Mouse (Mus musculus) embryo, embryonic 9.5 days (tissue): ENCODE measurements around the gene Mocs1.

ENCODE experiments used
- DNase-seq: peaks from one replicate; pipeline ENCODE4 v3.0.0-alpha.2; 2017; ENCODE audit errors: extremely low spot score

Mocs1 gene

DNA sequence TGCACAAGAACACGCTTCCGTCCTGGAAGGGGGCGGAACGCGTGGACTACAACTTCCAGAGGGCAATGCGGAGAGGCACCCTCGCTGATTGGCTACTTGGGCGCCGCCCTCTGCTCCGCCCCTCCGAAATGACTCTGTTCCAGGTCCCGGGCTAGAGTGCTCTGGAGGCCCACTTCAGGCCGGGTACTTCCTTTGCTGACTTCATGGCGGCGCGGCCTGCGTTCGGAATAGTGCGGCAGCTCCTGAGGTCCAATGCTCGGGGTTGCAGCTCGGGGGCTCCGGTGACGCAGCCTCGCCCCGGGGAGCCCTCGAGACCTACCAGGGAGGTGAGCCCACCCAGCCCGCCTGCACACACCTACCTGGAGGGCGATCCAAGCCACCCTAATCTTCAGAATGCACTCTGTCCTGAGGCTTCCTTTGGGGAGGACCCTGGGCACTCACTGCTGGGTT, at the start of gene Mocs1:
Gene Mocs1, plus strand, starts transcription at position 124 of the 450 bp plus-strand sequence.
- DNase-seq: peak; percentile 89

DNA sequence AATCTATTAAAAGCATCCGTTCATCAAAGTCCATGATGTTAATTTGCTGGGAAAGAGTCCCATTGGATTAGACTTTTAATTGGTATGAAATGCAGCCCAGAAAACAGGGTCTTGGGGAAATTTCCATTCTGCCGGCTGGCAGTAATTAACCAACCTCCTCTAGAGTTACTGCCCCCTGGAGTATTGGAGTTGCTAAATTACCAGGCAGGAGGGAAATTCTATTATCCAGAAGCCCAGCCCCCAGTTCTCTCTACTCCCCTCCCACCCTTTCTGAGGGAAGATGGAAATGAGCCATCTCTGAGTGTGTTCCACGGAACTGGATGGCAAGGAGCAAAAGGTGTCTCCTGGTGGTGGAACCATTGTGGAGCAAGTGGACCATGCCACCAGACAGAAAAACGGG, 48.5 kb upstream of the Mocs1 start:
- no peak for DNase-seq

DNA sequence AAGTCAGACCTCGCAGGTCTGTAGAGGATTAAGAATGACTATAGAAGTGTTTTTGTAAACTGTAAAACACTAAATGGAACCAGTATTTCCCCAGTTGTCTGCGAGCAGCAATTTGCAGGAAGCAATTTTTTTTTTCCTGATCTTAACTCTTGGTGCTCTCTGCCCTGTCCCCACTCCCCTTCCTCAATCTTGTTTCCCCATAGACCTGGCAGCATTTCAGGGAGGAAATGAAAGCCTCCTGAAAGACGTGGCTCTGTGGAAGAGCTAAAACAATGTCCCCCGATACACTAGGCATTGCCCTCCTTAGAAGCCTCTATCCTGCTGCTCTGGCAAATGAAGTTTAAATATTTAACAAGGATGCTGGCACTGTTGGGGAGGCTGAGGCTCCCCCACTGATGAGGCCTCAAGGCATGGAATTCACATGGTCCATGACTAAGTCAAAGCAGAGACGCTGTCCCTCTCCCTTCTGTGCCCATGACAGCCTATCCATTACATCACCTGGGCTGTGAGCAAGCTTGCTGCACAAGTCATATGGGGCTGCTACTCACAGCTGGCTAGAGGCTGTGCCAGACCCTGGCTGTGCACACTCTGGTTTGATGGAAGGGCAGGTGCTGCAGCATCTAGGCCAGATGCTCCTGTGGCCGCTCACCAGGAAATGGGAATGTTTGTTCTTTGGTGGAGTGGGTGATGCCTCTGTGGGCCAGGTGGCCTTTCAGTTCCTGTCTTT, 43.8 kb upstream of the Mocs1 start:
- no peak for DNase-seq

DNA sequence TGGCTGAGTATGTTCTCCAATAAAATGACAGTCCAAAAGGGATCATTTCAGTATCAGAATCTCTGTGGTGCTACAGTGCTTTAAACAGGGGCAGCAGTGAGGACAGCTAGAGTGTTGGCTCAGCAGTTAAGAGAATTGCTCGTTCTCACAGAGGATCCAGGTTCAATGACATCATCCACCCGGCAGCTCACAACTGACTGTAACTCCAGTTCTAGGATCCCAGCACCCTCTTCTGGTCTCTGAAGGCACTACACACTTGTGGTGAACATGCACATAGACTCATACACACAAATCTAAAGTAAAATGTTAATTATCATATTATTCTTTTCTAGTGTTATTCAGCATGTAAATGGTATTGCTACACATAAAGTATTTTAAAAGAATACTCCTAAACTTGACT, 40.4 kb upstream of the Mocs1 start:
- no peak for DNase-seq

GRCm38 (mm10) chr17:49392751-49393150, 35.4 kb upstream of the Mocs1 start:
- DNase-seq: no peak

DNA sequence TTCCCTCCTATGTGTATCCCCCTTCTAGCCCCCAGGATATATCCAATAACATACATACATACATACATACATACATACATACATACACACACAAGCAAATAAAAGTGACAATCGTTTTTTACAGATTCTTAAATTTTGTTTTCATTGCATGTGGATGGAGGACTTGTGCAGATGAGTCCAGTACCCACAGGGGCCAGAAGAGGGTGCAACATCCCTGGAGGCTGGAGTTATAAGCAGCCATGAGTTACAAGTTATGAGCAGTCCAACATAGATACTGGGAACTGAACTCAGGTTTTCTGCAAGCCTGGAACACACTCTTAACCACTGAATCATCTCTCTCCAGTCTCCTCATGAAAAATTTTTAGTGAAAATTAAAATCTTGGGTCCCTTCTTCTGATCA, 33.3 kb upstream of the Mocs1 start:
- no peak for DNase-seq

DNA sequence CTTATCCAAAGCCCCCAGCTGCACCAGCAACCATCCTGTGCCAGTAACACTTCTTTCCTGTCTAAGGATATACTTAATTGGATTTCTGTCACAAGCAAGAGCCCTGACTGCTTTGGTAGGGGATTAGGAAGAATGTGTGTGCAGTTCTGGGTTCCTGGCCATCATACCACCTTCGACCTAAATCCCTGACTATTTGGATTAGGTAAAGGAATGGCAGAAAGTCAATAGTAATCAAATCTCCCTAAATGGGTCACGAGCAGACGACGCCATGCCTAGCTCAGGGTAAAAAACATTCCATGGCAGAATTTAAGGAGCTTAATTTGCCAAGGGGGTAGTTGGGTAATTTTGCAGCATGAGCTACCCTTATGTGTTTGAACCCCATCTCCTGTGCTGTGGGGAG, 28.6 kb upstream of the Mocs1 start:
- no peak for DNase-seq

GRCm38 (mm10) chr17:49400130-49400529, 28.0 kb upstream of the Mocs1 start:
- peak; percentile 72 for DNase-seq

GRCm38 (mm10) chr17:49403151-49403550, 25.0 kb upstream of the Mocs1 start:
- no peak for DNase-seq

GRCm38 (mm10) chr17:49405927-49406326, 22.2 kb upstream of the Mocs1 start:
- DNase-seq: no peak

- DNase-seq: no peak
These were observed 15.2 kb upstream of the Mocs1 start for GRCm38 (mm10) chr17:49412974-49413373.

DNA sequence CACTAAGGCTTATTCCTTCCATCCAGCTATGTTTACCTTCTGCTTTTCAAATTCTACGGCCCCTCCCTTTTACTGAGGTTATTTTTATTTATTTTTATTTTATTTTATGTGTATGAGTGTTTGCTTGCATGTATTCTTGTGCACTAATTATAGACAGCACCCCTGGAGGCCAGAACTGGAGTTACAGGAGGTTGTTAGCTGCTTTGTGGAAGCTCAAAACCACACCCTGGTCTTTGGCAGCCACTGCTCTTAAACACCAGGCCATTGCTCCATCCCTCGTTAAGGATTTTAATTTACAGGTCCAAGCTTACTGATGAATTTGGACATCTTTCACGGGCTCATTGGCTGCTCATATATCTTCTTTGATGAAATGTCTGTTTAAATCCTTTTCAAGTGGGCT, 14.6 kb upstream of the Mocs1 start:
- DNase-seq: no peak

GRCm38 (mm10) chr17:49416228-49416627, 11.9 kb upstream of the Mocs1 start:
- no peak for DNase-seq

DNA sequence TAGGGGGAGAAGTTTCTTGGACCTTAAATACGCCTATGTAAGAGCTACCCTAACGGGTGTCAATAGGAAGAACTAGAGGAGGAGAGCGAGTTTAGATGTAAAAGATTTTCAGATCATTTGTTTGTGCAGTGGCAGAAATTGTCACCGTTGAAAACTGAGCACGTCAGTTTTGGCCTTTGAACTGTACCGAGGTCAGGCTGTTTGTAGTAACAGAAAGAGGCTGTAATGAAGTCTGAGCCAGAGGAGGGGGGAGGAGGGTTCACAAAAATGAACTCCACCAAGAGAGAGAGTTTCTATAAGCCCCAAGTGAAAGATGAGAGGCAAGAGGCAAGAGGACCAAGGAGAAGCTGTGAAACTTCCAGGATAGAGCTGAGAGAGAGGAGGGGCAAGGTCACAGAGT, 8.3 kb upstream of the Mocs1 start:
- DNase-seq: no peak

DNA sequence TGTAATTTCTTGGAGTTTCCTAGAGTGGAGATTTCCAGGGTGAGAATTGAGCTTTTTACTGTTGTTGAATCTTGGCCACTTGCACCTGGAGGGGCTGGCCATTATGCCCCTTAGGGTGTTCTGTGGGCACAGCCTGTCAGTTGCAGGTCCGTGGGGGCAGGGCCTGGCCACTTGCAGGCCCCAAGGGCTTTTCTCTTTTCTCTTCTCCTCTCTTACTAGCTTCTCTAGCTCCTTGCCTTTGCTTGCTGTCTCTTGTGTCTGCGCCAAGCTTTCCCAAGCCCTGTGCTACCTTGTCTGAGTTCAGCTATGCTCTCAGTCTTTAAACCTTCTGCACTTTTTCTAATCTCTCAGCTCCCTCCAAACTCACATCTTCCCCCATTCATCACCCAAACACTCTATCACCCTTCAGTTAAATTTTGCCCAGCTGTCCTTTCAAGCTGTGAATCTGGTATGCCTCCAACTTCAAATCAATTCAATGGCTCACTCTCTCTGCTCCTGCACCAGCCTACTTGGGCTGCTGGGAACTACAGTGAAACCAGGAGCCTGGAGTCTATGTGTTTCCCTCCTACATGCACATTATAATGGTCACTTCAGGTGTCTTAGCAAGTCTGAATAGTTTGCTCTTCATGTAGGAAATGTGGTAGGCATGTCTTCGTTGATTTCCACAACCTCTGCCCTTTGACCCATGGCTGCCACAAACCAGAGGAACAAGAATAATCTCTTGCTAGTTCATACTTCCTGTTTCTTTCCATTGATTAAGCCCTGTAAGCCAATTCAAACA, 5.7 kb upstream of the Mocs1 start:
- DNase-seq: no peak

DNA sequence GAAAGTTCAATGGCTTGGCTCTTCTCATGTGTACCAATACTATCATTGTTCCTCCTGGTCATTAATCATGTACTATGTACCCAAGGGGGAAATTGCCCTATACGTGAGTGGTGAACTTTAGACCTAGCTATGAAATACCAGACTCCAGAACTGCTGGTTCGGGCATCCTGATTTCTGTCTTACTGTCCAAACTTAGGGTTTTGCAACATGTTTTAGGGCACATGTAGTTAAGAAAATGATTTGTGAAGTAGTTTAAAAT, 5.2 kb upstream of the Mocs1 start:
- no peak for DNase-seq

GRCm38 (mm10) chr17:49423872-49424271, 4.3 kb upstream of the Mocs1 start:
- DNase-seq: no peak

DNA sequence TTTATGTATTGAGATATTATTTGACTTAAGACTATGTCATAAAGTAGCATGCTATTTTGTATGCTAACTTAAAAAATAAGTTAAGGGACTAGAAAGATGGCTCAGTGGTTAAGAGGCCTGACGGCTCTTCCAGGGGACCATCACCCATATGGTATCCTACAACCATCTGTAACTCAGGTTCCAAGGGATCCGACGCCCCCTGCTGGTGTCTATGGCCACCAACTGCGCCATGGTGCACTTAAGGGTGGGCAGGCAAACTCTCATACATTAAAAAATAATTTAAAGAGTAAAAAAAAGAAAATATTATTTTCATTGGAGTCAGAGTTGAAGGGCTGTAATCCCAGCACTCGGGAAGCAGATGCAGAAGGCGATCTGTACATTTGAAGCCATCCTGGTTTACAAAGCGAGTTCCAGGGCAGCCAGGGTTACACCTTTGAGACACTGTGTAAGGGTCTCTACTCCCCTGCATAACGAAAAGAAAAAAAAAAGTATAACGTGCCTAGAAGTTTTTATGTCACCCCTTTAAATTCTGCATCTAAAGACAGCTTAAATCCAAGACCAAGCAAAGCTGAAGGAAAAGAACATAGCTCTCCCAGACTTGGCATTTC, 427 bp upstream of the Mocs1 start:
- peak; percentile 39 for DNase-seq

DNA sequence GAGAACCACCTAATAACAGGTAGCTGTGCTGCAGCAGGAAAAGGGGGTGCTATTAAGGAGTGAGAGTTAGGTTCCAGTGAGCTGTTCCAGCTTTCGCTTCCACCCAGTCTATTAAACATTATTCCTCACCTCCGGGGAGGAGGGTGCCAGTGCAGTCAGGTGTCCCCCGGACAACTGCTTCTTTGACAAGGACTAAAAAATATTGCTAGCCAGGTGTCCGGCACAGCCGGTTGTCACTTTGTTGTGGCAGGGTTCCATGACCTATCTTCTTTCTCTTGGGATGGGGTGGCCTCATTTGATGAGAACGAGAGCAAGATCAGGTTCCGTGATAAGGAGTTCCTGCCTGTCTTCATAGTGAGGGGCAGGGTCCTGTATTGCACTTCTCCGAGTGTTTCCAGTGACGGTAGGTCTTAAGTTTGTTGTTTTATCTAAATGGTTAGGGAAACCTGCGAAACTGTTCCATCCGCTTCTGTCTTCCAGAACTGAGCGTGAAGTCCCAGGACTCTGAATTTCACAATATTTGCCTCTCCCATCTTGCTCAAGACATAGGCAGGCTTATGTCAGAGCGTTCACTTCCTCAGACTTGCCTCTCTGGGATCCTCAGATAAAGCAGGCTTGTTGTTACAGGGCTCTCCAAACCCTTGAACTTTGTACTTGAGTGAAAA, 721 bp downstream of the Mocs1 start:
- no peak for DNase-seq

GRCm38 (mm10) chr17:49429471-49430129, 1.4 kb downstream of the Mocs1 start:
- DNase-seq: no peak

GRCm38 (mm10) chr17:49430136-49430535, 2.0 kb downstream of the Mocs1 start:
- no peak for DNase-seq

- no peak for DNase-seq
These were observed 3.0 kb downstream of the Mocs1 start for GRCm38 (mm10) chr17:49431176-49431575.
